Mouse (Mus musculus) neural tube, embryonic 10.5 days (tissue): Measurements from ENCODE around the gene Celf2.
"Not testable (repeated sequence)": the region's sequence is repeated elsewhere in the genome, so short reads cannot be mapped to it uniquely, and the experiment has no call there.

Experiments
- DNase-seq: peaks from one replicate; pipeline ENCODE4 v3.0.0-alpha.2; 2017; ENCODE audit warnings: low spot score; ENCODE audit errors: extremely low spot score

The Celf2 gene

DNA sequence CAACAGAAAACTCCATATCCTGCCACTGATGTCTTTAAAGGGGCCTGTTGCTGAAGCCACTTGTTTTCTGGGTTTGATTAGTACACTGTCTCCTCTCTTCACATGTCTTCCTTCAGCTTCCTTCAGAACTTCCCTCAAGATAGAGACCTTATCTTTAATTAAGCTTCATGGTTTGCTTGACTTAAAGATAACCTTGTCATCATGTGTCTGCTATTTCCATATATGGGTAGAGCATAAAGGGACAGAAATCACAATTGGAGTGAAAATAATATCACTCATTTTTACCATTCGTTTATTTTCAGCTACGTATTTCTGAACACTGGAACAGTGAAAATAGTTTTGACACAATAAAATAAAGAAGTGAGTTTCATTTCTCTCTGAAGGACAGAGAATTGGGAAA, 905.0 kb downstream of the Celf2 start:
- DNase-seq, result no peak

DNA sequence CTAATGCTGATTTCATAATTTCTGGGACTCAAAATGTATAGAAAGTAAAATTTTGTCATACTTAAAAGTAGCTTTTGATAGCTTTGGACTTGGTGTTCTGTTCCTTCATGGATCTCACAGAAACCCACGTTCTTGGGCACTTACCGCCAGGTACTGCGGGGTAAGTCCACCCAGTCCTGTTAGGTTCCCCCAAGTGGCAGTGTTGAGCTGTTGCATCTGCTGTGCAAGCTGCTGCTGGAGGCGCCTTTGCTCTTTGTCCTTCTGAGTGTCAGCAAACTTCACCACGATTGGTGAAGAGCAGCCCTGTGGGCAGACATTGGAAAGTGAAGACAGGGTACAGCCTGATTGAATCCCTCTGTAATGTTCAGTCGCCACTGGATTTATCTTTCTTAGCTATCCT, 905.5 kb downstream of the Celf2 start:
- DNase-seq, result no peak

DNA sequence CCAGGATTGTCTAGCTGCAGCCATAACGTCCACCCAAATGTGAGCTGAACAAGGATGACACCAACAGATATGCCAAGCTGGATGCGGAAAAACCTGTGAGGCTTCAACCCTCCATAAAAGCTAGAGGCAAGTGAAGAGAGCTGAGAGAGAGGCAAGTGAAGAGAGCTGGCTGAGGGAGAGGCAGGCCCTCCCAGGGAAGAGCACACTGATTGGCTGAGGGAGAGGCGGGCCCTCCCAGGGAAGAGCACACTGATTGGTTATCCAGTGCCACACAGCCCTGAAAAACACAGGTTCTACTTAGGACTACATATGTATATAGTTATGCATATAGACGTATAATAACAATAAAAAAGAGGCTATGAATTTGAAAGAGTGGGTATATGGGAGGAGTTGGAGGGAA, 907.2 kb downstream of the Celf2 start:
- DNase-seq, result no peak

DNA sequence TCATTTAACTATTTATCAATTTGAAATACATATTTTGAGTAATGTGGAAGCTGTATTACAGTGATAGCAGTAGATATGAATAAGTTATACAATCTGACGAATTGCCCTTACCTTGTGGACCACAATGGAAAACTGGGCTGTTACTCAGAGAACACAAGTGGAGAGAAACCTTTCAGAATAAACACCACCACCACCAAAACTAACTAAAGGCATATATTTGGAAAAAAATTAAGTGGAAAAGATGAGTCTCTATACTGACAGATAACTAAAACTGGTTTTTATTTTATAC, 910.5 kb downstream of the Celf2 start:
- no peak for DNase-seq

DNA sequence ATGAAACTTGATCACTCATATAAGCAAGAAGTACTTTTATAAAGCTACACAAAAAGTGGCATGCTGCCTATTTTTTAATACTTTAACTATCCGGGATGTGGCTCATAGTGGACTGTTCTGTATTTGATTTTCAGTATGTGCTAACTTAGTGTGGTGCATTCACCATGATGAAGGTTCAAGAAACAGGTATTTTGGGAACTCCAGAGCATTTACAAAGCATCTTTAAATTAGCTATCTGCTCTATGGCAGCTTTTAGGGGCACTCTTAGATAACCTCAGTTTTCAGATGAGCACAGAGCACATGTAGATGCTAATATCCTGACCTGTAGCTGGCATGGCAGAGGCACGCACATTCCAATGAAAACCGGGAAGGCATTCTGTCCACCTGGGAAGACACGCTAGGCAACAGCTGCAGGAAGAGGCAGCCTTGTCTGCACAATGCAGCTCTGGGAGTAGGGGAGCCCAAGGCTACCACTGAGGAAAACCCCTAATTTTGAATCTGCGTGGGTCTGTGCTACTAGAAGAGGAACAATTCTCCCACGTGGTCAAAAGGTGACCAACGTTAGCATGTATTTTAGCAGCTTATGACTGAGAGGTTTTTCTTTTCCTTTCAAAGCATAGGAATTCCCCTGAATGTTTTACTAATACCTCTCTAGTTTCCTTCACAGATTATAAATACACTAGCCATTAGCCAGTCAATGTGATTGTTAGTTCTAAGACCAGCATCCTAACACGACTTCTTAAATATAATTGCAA, 911.1 kb downstream of the Celf2 start:
- DNase-seq, result no peak

DNA sequence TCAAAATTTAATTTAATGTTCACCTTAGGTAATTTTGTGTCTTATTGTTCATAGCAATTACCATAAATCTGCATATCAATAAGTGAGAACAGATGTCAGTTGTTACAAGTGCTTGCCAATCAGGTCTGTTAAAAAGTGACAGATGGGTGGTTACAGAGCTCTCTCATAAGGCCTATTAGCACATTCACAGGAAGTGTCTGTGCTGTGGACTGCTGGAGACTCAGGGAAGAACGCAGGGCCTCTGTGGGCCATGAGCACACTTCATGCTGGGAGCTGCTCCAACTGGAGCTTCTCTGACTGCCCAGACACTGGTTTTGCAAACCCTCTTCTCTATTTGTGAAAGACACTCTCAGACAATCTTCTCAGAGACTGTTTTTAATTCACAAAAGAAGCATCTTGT, 914.6 kb downstream of the Celf2 start:
- DNase-seq, result no peak

DNA sequence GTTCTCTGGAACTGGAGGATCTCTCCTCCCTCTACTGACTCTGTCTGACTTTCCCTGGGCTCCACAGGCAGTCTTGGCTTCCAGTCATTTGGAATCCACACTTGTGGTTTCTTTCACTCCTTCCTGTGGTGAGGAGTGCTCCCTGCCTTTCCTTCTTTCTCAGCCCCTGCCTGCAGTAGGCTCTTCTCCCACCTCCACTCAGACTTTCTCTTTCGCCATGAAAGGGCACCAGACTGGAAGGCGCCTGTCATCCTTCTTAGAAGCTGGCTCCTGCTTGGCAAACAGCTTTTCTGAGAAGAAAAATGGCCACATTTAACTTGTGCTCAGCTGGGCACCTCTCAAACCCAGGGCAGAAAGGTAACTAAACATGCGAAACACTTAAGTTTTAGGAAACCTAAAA, 915.2 kb downstream of the Celf2 start:
- no peak for DNase-seq

DNA sequence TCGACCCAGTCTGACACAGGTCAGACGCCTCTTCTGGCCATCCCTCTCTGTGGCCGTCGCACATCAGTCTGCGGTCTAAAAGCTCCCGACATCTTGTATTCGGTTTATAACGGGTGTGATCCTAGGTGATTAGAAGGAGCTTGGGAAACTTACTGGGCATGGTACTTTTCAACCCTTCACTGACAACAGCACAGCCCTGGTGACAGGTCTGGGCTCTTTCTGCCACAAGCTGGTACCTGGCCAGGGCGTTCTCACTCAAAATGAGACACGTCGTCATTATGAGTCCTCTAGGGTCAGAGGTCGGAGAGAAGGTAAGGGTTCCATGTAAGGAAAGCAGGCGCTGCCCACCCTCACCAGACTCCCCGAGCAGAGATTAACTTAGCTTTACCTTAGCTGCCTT, 915.6 kb downstream of the Celf2 start:
- no peak for DNase-seq

DNA sequence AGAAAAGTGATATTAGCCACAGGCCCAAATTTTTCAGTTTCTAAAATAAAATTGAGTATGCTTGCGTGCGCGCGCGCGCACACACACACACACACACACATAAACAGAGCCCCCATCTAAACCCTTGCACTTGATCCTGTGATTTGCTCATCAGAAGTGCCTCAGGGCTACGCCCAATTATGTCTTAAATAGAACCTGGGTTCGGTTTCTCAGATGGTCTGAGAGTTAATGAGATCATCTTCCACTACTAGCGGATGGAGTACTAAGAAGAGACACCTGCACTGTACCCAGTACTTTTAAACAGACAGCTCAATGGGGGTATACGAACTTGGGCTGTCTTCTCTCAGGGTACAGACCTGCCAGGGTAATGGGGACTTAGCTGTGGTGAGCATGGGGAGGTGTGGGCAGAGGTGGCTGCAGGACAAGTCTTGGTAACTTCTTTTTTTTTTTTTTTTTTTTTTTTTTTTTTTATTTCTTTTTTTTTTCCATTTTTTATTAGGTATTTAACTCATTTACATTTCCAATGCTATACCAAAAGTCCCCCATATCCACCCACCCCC, 923.2 kb downstream of the Celf2 start:
- DNase-seq, result no peak

DNA sequence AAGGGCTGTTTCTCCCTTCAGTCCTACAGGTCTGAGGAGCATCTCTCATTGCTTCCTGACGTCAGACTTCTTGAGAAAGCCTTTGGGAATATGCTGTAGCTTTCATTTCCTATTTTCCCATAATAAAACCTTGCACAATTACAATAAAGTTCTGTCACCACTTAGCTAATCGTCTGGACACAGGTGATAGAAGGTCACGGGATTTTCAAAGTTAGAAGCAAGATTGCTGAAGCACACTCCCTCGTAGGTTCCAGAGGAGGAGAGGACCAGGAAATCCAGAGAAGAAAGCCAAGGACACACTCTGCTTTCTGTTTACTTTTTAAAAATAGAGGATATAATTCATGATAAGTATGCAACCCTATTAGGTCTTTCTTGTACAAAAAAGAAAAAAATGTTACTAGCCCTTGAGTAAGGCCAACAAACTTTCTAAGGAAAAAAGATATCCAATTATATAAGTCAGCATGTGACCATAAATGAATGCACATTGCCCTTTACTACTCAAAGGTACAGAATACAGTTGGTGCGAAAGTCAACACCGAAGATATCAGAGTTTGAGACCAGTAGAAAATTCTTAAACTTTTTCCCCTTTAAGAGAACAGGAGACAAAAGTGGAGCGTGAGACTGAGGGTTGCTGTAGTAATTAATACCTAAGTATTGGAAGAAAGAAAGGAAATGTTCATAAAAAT, 924.2 kb downstream of the Celf2 start:
- DNase-seq, result no peak

DNA sequence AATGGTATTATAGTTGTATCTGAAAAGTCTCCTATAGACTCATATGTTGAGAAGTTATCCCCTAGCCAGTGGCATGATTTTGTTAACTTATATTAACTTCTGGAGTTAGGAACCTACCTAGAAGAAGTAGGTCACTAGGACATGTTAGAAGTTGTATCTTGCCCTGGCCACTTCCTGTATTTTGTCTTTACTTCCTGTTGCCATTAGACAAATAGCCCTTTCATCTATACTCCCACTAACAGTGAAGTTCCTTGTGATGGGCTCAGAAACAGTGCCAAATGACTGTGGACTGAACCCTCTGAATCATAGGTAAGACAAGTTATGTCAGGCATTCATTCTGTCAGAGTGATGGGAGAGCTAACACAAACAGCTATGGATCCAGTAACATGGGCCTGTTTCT, 926.7 kb downstream of the Celf2 start:
- no peak for DNase-seq

DNA sequence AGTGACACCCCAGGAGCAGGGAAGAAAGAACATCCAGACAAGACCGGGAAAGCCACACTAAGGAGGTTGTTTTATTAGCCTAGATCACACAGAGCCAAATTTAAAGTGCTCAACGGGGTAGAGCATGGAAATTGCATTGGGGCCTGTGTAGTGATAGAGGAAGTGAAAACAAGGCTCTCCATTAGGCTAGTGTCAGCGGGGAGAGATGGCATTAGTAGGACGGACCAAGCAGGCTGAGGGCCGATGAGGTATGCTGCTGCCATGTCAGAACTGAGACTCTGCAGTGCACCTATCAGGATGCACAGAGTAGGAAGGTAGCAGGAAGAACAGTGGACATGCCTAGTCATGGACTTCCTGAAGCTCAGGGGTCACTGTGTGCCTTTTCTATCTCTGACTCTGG, 929.3 kb downstream of the Celf2 start:
- no peak for DNase-seq

DNA sequence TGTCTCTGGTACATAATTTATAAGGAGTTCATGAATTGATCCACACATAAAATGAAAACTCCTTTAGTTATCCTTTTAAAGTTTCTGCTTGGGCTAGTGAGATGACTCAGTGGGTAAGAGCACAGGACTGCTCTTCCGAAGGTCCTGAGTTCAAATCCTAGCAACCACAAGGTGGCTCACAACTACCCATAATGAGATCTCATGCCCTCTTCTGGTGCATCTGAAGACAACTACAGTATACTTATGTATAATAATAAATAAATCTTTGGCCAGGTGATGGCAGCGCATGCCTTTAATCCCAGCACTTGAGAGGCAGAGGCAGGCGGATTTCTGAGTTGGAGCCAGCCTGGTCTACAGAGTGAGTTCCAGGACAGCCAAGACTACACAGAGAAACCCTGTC, 934.0 kb downstream of the Celf2 start:
- not testable (repeated sequence) for DNase-seq

DNA sequence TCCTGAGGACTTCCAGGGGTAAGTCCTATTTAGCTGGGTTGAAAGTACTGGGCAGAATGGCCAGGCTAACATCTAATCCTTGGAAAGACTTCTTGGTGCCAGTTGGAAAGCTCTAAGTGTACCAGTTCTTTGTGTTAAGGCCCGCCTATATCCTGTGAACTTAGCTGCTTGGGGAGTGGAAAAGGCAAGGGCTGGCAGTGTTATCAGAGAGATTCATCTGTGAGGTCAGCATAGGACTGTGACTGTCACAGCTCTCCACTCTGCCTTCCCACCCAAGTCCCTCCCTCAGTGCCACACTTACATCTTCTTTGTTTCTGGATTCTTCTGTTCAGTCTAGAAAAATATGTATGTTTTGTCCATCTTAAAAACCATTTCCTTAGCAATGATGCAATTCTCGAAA, 935.7 kb downstream of the Celf2 start:
- no peak for DNase-seq

DNA sequence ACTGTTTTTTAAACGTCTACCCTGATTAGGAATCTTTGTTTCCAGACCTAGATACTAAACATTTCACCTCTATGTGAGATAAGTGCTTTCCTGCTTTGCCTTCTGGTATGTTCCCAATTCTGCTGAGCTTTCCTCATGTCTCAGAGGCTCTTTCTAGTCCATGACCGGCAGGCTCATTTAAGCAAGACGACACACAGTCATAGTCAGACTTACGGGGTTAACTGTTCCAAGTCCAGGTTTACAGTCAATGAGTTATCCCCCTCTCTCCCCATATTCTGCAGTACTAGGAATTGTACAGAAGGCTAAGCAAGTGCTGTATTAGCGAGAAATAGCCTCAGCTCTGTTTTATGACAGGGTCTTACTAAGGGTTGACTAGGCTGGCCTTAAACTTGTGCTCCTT, 936.4 kb downstream of the Celf2 start:
- no peak for DNase-seq

DNA sequence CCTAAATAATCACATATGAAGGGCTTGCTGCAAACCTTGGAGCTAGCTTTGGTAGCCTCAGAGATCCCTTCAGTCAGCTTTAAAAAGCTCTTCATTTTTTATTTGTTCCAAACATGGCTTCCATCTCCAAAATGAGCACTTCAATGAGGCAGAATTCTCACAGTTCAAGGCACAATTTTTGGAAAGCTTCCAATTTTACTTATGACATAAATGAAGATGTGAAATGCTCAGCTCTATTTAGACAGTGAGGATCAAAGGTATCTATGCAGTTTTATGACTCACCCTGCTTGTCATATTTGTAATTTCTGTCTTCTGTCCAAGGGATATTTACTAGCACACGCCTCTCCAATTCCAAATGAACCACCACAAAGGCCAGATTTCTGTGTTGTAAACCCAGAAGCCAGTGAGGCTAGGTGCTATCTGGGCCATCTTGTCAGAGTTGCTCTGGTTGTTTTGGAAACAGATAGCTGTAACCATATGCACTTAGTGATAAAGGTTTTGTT, 940.3 kb downstream of the Celf2 start:
- DNase-seq, result no peak

DNA sequence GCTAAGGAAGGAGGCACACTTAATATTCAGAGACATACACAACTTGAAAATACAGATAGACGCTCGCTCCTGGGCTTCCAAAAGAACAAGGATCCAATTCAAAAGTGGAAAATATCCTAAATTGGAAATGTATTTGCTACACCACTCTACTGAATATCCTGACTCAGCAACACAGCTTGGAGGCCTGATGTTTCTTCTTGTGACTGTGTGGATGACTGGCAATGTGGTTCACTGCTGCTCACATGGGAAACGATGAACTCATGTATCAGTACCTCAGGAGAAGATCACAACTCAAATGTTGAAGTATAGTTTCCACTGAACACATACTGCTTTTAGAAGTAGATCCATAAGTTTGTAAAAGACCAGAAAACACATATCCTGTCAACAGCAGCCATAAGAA, 944.2 kb downstream of the Celf2 start:
- DNase-seq, result no peak

DNA sequence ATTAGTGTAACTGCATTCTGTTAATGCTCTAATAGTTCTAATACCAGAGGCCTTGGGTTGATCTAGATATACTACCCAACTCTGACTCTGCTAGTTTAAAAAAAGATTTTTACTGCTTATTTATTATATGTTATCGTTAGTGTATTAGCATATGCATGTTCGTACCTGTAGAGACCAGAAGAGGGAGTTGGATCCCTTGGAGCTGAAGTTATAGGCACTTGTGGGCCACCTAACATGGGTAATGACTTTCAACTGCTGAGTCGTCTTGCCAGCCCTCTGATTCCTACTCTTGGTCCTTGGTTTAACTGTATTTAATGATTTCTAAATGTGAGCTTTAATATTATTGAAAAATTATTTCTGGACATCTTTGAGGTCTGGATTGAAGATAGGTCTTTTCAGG, 948.0 kb downstream of the Celf2 start:
- DNase-seq, result no peak

DNA sequence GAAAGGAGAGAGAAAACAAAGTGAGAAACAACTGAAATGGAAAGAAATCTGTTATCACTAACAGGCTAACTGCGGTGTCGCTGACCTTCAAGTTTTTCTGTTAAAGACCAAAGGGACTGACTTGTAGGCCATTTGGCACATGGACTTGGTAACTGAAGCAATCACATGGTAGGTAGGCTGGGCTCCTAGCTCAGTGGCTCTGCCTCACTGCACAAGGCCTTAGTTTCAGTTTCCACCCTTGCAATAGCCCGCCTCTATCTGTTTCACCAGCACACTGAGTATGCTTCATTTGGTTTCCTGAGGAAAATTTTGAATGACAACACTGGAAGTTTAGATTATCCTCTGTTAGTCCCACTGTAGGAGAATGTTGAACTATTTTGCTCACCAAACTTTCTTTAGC, 948.6 kb downstream of the Celf2 start:
- no peak for DNase-seq

DNA sequence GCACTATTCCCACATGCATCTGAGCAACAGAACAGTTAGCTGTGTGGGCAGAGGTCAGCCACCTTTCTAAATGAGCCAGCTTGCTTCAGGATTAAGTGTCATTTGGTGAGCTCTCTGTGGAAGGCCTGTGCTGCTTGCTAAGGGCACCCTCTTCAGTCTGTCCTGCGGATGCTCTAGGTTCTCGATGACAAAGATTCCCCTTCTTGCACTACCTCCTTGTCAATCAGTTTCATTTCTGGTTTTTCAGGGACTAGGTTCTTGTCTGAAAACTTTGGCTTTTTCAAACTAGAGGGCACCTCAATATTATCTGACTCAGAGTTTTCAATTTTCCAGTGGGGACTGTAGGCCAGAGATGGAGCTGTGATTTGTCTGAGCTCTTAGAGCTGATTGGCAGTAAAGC, 949.8 kb downstream of the Celf2 start:
- DNase-seq, result no peak

DNA sequence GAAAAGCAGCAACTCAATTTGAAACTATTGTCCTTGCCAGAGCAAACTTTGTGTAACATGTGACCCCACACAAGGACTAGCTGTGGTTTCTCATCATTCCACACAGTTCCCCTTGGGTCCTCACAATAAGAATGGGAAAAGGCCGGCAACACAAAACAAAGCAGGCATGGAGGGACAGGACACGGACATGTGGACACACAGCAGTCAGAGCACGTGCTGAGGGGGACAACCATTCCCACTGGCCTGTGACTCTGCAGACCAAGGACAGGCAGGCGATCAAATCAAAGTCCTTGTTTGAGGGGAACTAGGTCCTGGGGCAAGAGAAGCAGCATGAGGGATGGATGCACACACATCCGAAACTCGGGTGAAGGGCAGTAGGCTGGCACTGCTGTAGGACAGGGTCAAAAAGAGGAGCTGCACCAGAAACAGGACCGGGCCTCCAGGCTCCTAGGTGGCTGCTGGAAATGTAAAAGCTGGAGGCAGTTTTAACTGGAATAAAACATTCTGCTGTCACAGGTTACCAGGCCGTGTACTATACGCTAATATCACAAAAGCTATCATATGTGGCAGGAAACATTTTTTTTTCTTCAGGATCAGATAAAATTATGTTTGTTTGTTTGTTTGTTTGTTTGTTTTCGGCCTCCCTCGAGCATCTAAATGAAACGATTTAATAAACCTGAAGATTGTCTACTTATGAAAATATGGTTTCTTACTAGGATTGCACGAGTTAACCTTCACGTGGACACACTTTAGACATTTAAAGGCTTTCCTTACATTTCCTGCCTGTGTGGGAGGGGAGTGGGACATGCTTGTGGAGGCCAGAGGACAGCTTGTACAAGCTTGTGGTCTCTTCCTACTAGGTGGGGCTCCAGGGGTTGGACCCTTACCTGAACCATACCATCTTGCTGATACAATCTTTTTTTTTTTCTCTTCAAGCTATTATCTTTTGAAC, 950.8 kb downstream of the Celf2 start:
- no peak for DNase-seq

DNA sequence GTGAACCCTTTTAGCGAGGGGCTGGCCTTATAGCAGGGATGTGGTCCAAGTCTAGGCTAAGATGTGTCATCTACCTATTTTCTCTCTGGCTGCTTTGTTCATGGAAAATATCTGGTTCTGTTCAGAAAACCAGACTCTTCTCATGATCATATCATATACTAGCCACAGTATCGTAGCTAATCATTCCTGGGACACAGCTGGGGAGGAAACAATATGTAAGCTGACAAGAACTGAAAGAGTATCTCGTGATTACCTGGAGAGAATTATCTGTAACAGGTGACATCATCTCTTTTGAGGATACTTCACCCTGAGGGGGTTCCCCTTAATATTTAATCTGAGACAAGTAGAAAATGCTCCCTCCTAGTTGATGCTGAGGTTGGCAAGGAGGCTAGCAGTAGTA, 951.6 kb downstream of the Celf2 start:
- DNase-seq, result no peak
